Mouse (Mus musculus): ENCODE data around the gene Oca2.

DNA sequence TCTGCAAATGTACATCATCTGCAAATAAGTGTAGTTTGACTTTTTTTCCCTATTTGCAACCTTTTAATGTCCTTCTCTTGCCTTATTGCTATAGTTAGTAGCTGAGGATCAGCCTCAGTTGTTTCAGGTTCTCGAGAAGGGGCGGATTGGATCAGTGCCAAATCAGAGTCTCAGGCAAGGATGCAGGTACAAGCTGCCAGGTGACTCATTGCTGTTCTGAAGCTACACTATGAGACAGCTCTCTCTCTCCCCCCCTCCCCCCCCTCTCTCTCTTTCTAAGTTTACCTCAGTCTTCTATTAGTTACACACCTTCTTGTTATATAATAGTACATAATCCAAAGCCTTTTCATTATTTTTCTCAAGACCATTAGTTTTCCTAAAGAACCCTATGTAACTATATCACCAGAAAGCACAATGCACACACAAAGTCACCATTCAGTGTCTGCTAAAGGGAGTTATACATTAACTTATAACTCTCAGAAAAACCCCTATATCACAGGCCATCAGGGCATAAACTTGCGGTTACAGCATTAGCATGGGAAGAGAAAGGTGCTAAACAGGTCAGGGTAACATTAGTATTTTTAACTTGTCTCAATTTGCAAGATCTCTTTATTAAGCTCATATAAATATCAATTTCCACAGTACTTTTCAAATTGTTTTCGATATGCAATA is 142.3 kb downstream of the Oca2 start:
- TF ChIP-seq HCFC1 (IDR thresholded peaks at IDR 0.05; ENCODE audit: borderline replicate concordance, insufficient read depth, low read length) (no peak), ZNF384 (IDR thresholded peaks at IDR 0.05; ENCODE audit: low read depth, low read length) (no peak), ZC3H11A (IDR thresholded peaks at IDR 0.05; ENCODE audit: borderline replicate concordance, low read depth, low read length) (no peak), CHD2 (IDR thresholded peaks at IDR 0.05; ENCODE audit: low read depth, low read length) (no peak)

Data from ES-E14 (cell line).